10 mouse cellular contexts compared by ENCODE assay signal in genomic region chr4:59457941-59458340, GRCm38 (mm10). TPM values are rescaled to one million over a fixed set of nuclear protein-coding genes. Genes with fewer than 3 reads are reported as not detected.
DNase-seq lines count a peak whose midpoint lies in the region; ATAC-seq and TF ChIP-seq lines count a peak whose summit lies in the region.
"Had no signal": no experiment of that assay in that cellular context is flagged by ENCODE, and none has a peak within 500 bp of the region (broad histone marks: within the 10 kb centered on the region; RNA-seq: fewer than 3 reads in every experiment).

No protein-coding gene starts in this region.

- no peaks in the 10 kb centered on the region for H3K27me3 ChIP-seq in stomach, postnatal 0 days (ENCODE audit: control insufficient read depth, insufficient read depth, low read length)
- H3K27me3 ChIP-seq: heart, embryonic 15.5 days had no signal

- TF ChIP-seq EP300 in stomach, postnatal 0 days (optimal IDR thresholded peaks at IDR 0.05) = no peak

- H3K27ac ChIP-seq in stomach, postnatal 0 days (replicated peaks) = peak overlapping the region; percentile 81
- H3K27ac ChIP-seq: heart, embryonic 15.5 days had no signal

- WGBS in stomach, postnatal 0 days = 19% methylated on average over 9 of the region's 9 CpGs

- no peak overlapping the region for H3K9ac ChIP-seq in stomach, postnatal 0 days (ENCODE audit: low read length)
- H3K9ac ChIP-seq: heart, embryonic 15.5 days had no signal

- no peak overlapping the region; the same call in 1 of the 2 replicates for H3K4me2 ChIP-seq in stomach, postnatal 0 days (replicated peaks; ENCODE audit: low read depth)
- H3K4me2 ChIP-seq: heart, embryonic 15.5 days; midbrain, embryonic 11.5 days had no signal

- TF ChIP-seq CTCF in stomach, postnatal 0 days (IDR thresholded peaks at IDR 0.05; ENCODE audit: low read depth) = no peak

- ATAC-seq in stomach, postnatal 0 days (ENCODE audit: low FRiP score, low TSS enrichment) = peak; percentile 61
- ATAC-seq in CD4-positive, CD25-positive, alpha-beta regulatory T cell, adult 4 months = no peak

- no peaks in the 10 kb centered on the region for H3K4me1 ChIP-seq in stomach, postnatal 0 days (replicated peaks; ENCODE audit: control insufficient read depth, insufficient read depth)

- peak; percentile 10 to 27 for DNase-seq in cerebellum, postnatal 10 days
- DNase-seq in cerebellum, postnatal 36 days = no peak
- peak; percentile 52 to 71 for DNase-seq in spleen, postnatal 4 days (ENCODE audit: low spot score in 2 of 2)
- no peak for DNase-seq in spleen, postnatal 36 days (ENCODE audit: low spot score in 2 of 2)
- DNase-seq in kidney, postnatal 4 days = peak; percentile 74 to 80
- peak; percentile 89 for DNase-seq in stomach, postnatal 0 days (ENCODE audit: low spot score)
- no peak for DNase-seq in spleen, adult 18-20 months

- H3K4me3 ChIP-seq in stomach, postnatal 0 days (ENCODE audit: low read depth, low read length) = no peak overlapping the region
- H3K4me3 ChIP-seq: heart, embryonic 15.5 days had no signal

- H3K36me3 ChIP-seq in stomach, postnatal 0 days (ENCODE audit: control insufficient read depth, insufficient read depth, low read length) = no peaks in the 10 kb centered on the region
- H3K36me3 ChIP-seq: heart, embryonic 15.5 days had no signal

- no peaks in the 10 kb centered on the region for H3K9me3 ChIP-seq in stomach, postnatal 0 days (ENCODE audit: control insufficient read depth, low read length)
- H3K9me3 ChIP-seq: heart, embryonic 15.5 days had no signal

RNA-seq across cellular contexts. Expression of gene Susd1, which starts 19.5 kb away (rescaled TPM):
- 3.2 and 3.4 TPM in 2 replicates for polyA plus RNA-seq in stomach, postnatal 0 days (2015; fragmentation: Nextera tagmentation; extraction: Ambion mirVana)
- 1 to 10 TPM in 1 of 2 experiments, under 1 TPM in 1; 0.99 to 3.2 TPM for polyA plus RNA-seq in CD4-positive, CD25-positive, alpha-beta regulatory T cell, adult 4 months (2017; shearing (Covaris generic))

Comparison
In these comparisons a context has a peak if more than half of its experiments do, and no peak if none do; other contexts are left out.
1. DNase-seq: peak in cerebellum, postnatal 10 days (2 of 2), spleen, postnatal 4 days (2 of 2), kidney, postnatal 4 days (2 of 2) and stomach, postnatal 0 days (single experiment); none in cerebellum, postnatal 36 days (0 of 2), spleen, postnatal 36 days (0 of 2) and spleen, adult 18-20 months (0 of 2).